Mouse (Mus musculus) forebrain, embryonic 11.5 days (tissue): ENCODE results near the gene Ndufb10. TPM values are rescaled to one million over a fixed set of nuclear protein-coding genes. Genes with fewer than 3 reads are reported as not detected.

Experiments
- ATAC-seq: fragments of 200-750 bp; cut with Nextera tagmentation; replicated peaks from 2 replicates; pipeline ENCODE4 v1.8.0; 2017; ENCODE audit warnings: moderate TSS enrichment; ENCODE audit not compliant: low FRiP score
- DNase-seq: peaks from one replicate; pipeline ENCODE4 v3.0.0-alpha.2; 2017; ENCODE audit warnings: low spot score
- H3K27ac ChIP-seq: fragments of 300-500 bp; sonication (generic); 2 replicates; pipeline ENCODE4 v1.5.1; 2014; ENCODE audit warnings: low read depth, low read length
- H3K27me3 ChIP-seq: fragments of 300-500 bp; sonication (generic); 2 replicates; pipeline ENCODE4 v1.6.1; 2014; ENCODE audit warnings: mild to moderate bottlenecking, low read length, mixed read lengths; ENCODE audit not compliant: control insufficient read depth, insufficient read depth
- H3K36me3 ChIP-seq: fragments of 300-500 bp; sonication (generic); 2 replicates; pipeline ENCODE4 v1.6.1; 2014; ENCODE audit warnings: mild to moderate bottlenecking, low read length, moderate library complexity, mixed read lengths; ENCODE audit not compliant: control insufficient read depth, insufficient read depth
- H3K4me1 ChIP-seq: fragments of 300-500 bp; sonication (generic); replicated peaks from 2 replicates; pipeline ENCODE4 v1.6.1; 2014; ENCODE audit warnings: low read length, mixed read lengths; ENCODE audit not compliant: control insufficient read depth, insufficient read depth
- H3K4me2 ChIP-seq: fragments of 300-500 bp; sonication (generic); 2 replicates; pipeline ENCODE4 v1.6.1; 2014; ENCODE audit warnings: low read depth, mild to moderate bottlenecking, low read length, moderate library complexity, mixed read lengths; ENCODE audit not compliant: severe bottlenecking
- H3K4me3 ChIP-seq: fragments of 300-500 bp; sonication (generic); 2 replicates; pipeline ENCODE4 v1.5.1; 2014; ENCODE audit warnings: low read depth, low read length
- H3K9ac ChIP-seq: fragments of 300-500 bp; sonication (generic); 2 replicates; pipeline ENCODE4 v1.6.1; 2014; ENCODE audit warnings: low read length
- H3K9me3 ChIP-seq: fragments of 300-500 bp; sonication (generic); 2 replicates; pipeline ENCODE4 v1.6.1; 2016; ENCODE audit warnings: low read length, mixed read lengths; ENCODE audit not compliant: control insufficient read depth
- WGBS: fragments of 180-500 bp; shearing (Covaris S2); extraction: QIAGEN DNeasy Blood & Tissue Kit; methylation state at CpG from one replicate; pipeline ENCODE4 v1.1.7; 2014; 5-methylcytosine and 5-hydroxymethylcytosine counted together
- polyA plus RNA-seq: library from polyadenylated mRNA; unstranded; fragments of >200 nt; fragmentation: Nextera tagmentation; extraction: Ambion mirVana; gene quantifications from 2 replicates; pipeline ENCODE4 v1.2.1, GENCODE M21; 2014

Ndufb10 gene
- polyA plus RNA-seq, 1 experiment from 2014 or later: 189 TPM

- DNase-seq (no peak), ATAC-seq (no peak)
- Histone ChIP-seq H3K4me2 (peak overlapping the region; percentile 81), H3K4me3 (peak overlapping the region; percentile 55), H3K36me3 (no peaks in the 10 kb centered on the region), H3K9ac (peak overlapping the region; percentile 61; the same call in 1 of the 2 replicates), H3K27me3 (no peaks in the 10 kb centered on the region), H3K27ac (no peak overlapping the region), H3K9me3 (no peaks in the 10 kb centered on the region), H3K4me1 (peaks cover 9% of the 10 kb centered on the region; the same call in 1 of the 2 replicates)
- 24% methylated on average over 8 of the region's 8 CpGs for WGBS
Measured at GRCm38 (mm10) chr17:24737135-24737810, 13.0 kb upstream of the Ndufb10 start.

GRCm38 (mm10) chr17:24736330-24737051, 12.2 kb upstream of the Ndufb10 start, which contains the start of gene Msrb1:
Msrb1 (plus strand) TSS chr17:24736642.
- ATAC-seq (peak; percentile 97), DNase-seq (peak; percentile 95)
- Histone ChIP-seq H3K4me3 (peak within 1 kb of the TSS; percentile 55), H3K36me3 (no peaks in the 10 kb centered on the region), H3K4me1 (peaks cover 9% of the 10 kb centered on the region; the same call in 1 of the 2 replicates), H3K9me3 (no peaks in the 10 kb centered on the region), H3K27me3 (no peaks in the 10 kb centered on the region), H3K9ac (peak within 1 kb of the TSS; percentile 61), H3K4me2 (peak within 1 kb of the TSS; percentile 81), H3K27ac (no peak within 1 kb of the TSS)
- WGBS: 2% methylated on average over 29 of the region's 29 CpGs

GRCm38 (mm10) chr17:24735446-24735845, 11.2 kb upstream of the Ndufb10 start:
- no peaks in the 10 kb centered on the region for H3K9me3 ChIP-seq
- H3K27me3 ChIP-seq: no peaks in the 10 kb centered on the region
- peaks cover 9% of the 10 kb centered on the region; the same call in 1 of the 2 replicates for H3K4me1 ChIP-seq
- no peak overlapping the region for H3K4me3 ChIP-seq
- 91% methylated on average over 7 of the region's 7 CpGs for WGBS
- DNase-seq: no peak
- no peaks in the 10 kb centered on the region for H3K36me3 ChIP-seq
- no peak for ATAC-seq
- H3K4me2 ChIP-seq: no peak overlapping the region
- H3K9ac ChIP-seq: no peak overlapping the region; the same call in 1 of the 2 replicates
- no peak overlapping the region for H3K27ac ChIP-seq

- Histone ChIP-seq H3K4me1 (peaks cover 9% of the 10 kb centered on the region; the same call in 1 of the 2 replicates), H3K27ac (no peak overlapping the region), H3K36me3 (no peaks in the 10 kb centered on the region), H3K9me3 (no peaks in the 10 kb centered on the region), H3K4me2 (no peak overlapping the region), H3K4me3 (no peak overlapping the region), H3K27me3 (no peaks in the 10 kb centered on the region), H3K9ac (no peak overlapping the region)
- DNase-seq (no peak), ATAC-seq (no peak)
- WGBS: 83% methylated on average over 1 of the region's 1 CpGs
Measured at GRCm38 (mm10) chr17:24734513-24734912, 10.2 kb upstream of the Ndufb10 start.

GRCm38 (mm10) chr17:24733434-24734050, 9.3 kb upstream of the Ndufb10 start:
- no peaks in the 10 kb centered on the region for H3K9me3 ChIP-seq
- H3K27ac ChIP-seq: no peak overlapping the region
- no peak overlapping the region for H3K4me2 ChIP-seq
- H3K9ac ChIP-seq: no peak overlapping the region
- H3K36me3 ChIP-seq: no peaks in the 10 kb centered on the region
- no peak for ATAC-seq
- no peak for DNase-seq
- 90% methylated on average over 21 of the region's 21 CpGs for WGBS
- no peaks in the 10 kb centered on the region for H3K27me3 ChIP-seq
- no peak overlapping the region for H3K4me3 ChIP-seq
- peaks cover 9% of the 10 kb centered on the region; the same call in 1 of the 2 replicates for H3K4me1 ChIP-seq

- H3K36me3 ChIP-seq: no peaks in the 10 kb centered on the region
- 84% methylated on average over 12 of the region's 12 CpGs for WGBS
Measured at GRCm38 (mm10) chr17:24732233-24732935, 8.1 kb upstream of the Ndufb10 start.

GRCm38 (mm10) chr17:24730787-24731186, 6.5 kb upstream of the Ndufb10 start:
- Histone ChIP-seq H3K9me3 (no peaks in the 10 kb centered on the region), H3K36me3 (no peaks in the 10 kb centered on the region), H3K9ac (no peak overlapping the region), H3K4me2 (no peak overlapping the region), H3K27me3 (no peaks in the 10 kb centered on the region), H3K27ac (no peak overlapping the region), H3K4me1 (no peaks in the 10 kb centered on the region), H3K4me3 (no peak overlapping the region)
- ATAC-seq (no peak), DNase-seq (no peak)
- WGBS: 82% methylated on average over 14 of the region's 14 CpGs

More at GRCm38 (mm10) chr17:24732233-24732935, 8.1 kb upstream of the Ndufb10 start:
- Histone ChIP-seq H3K27ac (no peak overlapping the region), H3K27me3 (no peaks in the 10 kb centered on the region), H3K4me1 (peaks cover 9% of the 10 kb centered on the region; the same call in 1 of the 2 replicates), H3K9ac (no peak overlapping the region), H3K4me2 (no peak overlapping the region), H3K9me3 (no peaks in the 10 kb centered on the region), H3K4me3 (no peak overlapping the region)
- DNase-seq (no peak), ATAC-seq (no peak)

- no peak overlapping the region for H3K4me3 ChIP-seq
- H3K9ac ChIP-seq: no peak overlapping the region
- no peak for ATAC-seq
- DNase-seq: no peak
- H3K27ac ChIP-seq: no peak overlapping the region
- no peak overlapping the region for H3K4me2 ChIP-seq
- no peaks in the 10 kb centered on the region for H3K27me3 ChIP-seq
- no peaks in the 10 kb centered on the region for H3K9me3 ChIP-seq
- H3K36me3 ChIP-seq: no peaks in the 10 kb centered on the region
- WGBS: 89% methylated on average over 6 of the region's 6 CpGs
- no peaks in the 10 kb centered on the region for H3K4me1 ChIP-seq
Measured at GRCm38 (mm10) chr17:24729067-24729466, 4.8 kb upstream of the Ndufb10 start.
